Mouse (Mus musculus): ENCODE results near the gene Sema7a. TPM values are rescaled to one million over a fixed set of nuclear protein-coding genes. Genes with fewer than 3 reads are reported as not detected.

The Sema7a gene
- polyA plus RNA-seq, 1 experiment from 2014 or later = 2.1 TPM

DNA sequence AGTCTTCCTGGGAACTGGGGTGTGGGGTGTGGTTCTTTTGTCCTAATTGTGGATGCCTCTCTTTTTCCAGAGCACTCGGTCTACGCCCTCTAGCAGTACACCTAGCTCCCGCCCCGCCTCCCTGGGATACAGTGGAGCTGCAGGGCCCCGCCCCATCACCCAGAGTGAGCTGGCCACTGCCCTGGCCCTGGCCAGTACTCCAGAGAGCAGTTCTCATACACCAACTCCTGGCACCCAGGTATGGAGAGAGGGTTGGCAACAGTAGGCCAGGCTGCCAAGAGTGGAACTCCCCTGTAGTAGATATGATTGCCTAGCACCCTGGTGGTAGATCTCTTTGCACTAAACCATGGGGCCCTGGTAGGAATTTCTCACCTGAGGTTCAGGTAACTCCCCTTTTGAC is 17.5 kb upstream of the Sema7a start:
- 98% methylated on average over 5 of the region's 5 CpGs for WGBS
- H3K36me3 ChIP-seq (replicated peaks) = peaks cover 65% of the 10 kb centered on the region
- no peaks in the 10 kb centered on the region for H3K4me1 ChIP-seq
- no peak overlapping the region for H3K4me2 ChIP-seq
- H3K27me3 ChIP-seq (replicated peaks) = no peaks in the 10 kb centered on the region
- no peak overlapping the region for H3K4me3 ChIP-seq
- no peak overlapping the region for H3K27ac ChIP-seq
- no peaks in the 10 kb centered on the region for H3K9me3 ChIP-seq
- no peak overlapping the region for H3K9ac ChIP-seq
- no peak for ATAC-seq (replicated peaks)

DNA sequence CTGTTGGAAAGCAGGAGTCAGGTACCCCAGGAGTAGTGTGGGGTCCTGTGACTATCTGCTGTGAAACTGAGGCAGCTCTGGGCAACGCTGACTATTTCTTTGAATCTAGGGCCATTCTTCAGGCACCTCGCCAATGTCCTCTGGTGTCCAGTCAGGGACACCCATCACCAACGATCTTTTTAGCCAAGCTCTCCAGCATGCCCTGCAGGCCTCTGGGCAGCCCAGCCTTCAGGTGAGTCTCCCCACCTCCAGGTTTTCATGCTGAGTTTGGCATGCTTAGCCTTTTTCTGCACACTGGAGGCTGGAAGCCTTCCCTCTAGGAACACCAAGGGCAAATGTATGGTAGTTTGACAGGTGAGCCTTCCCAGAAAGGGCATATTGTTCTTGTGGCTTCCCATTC is 16.9 kb upstream of the Sema7a start:
- 93% methylated on average over 3 of the region's 3 CpGs for WGBS
- Histone ChIP-seq H3K4me1 (no peaks in the 10 kb centered on the region), H3K36me3 (replicated peaks) (peaks cover 70% of the 10 kb centered on the region), H3K4me2 (no peak overlapping the region), H3K9me3 (no peaks in the 10 kb centered on the region), H3K27ac (no peak overlapping the region), H3K4me3 (no peak overlapping the region), H3K27me3 (replicated peaks) (no peaks in the 10 kb centered on the region), H3K9ac (no peak overlapping the region)
- ATAC-seq (replicated peaks) = no peak

- Histone ChIP-seq H3K27me3 (replicated peaks) (no peaks in the 10 kb centered on the region), H3K36me3 (replicated peaks) (peaks cover 34% of the 10 kb centered on the region), H3K4me1 (no peaks in the 10 kb centered on the region), H3K4me3 (no peak overlapping the region), H3K27ac (no peak overlapping the region), H3K9me3 (no peaks in the 10 kb centered on the region), H3K9ac (no peak overlapping the region), H3K4me2 (no peak overlapping the region)
- WGBS = 89% methylated on average over 5 of the region's 5 CpGs
- ATAC-seq (replicated peaks) = no peak
Measured at GRCm38 (mm10) chr9:57931166-57931767, 8.6 kb upstream of the Sema7a start.

DNA sequence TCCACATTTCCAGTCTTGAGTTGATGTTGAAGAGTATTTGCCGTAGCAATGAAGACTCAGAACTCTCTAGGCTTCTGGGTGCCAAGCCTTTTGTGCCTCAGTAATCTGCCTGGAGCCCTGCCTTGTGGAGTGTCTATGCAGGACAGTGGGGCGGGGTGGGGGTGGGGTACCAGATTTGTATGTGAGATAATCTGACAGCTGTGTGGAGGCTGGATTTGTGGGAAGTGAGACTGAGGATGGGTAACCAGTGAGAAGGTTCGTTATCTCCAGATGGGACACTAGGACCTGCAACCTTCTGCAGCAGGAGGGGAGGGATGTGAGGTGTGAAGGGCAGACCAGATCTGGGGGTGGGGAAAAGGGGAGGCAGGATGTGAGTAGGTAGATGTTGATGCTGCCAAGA is 7.7 kb upstream of the Sema7a start:
- Histone ChIP-seq H3K4me3 (no peak overlapping the region), H3K4me2 (no peak overlapping the region), H3K36me3 (replicated peaks) (peaks cover 28% of the 10 kb centered on the region), H3K4me1 (no peaks in the 10 kb centered on the region), H3K9me3 (no peaks in the 10 kb centered on the region), H3K27me3 (replicated peaks) (no peaks in the 10 kb centered on the region), H3K9ac (no peak overlapping the region), H3K27ac (no peak overlapping the region)
- ATAC-seq (replicated peaks) = no peak
- WGBS = 75% methylated on average over 3 of the region's 3 CpGs

DNA sequence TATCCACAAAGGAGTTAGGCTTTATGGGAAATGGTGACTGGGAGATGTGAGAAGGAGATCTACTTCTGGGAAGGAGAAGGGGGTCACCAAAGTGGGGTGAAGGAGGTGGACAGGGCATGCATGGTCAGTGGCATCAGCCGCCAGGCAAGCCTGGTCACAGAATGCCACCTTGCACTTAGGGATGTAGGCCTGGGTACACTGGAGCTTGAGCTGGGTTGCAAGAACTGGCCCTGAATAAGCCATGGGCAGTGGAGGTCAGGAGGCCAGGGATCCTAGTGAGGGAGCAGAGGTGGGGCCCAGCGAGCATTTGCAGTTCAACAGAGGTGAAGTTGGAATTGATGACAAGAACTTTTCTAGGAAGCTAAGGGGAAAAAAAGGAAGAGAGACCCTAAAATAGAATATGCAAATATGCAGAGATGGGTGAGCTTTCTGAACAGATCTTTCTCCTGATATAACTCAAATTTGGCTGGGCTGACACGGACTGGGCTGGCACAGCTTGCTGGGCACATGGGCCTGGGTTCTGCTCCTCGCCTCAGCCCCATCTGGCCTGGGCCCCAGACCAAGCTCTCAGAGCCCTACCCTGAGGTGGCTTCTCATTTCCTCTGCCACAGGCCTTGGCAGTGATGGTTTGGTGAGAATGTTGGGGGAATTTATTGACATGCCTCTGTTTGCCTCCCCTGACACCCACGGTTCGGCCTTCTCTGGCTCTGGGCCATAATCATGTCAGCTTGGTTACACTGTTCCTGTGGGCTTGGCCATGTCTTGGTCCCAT is 6.9 kb upstream of the Sema7a start:
- Histone ChIP-seq H3K27ac (no peak overlapping the region), H3K4me3 (no peak overlapping the region), H3K36me3 (replicated peaks) (peaks cover 21% of the 10 kb centered on the region; the same call in 1 of the 2 replicates), H3K4me1 (no peaks in the 10 kb centered on the region), H3K9ac (no peak overlapping the region), H3K4me2 (no peak overlapping the region), H3K9me3 (no peaks in the 10 kb centered on the region), H3K27me3 (replicated peaks) (0 out of 2 replicates have a peak, but pooled peaks cover 1% of the 10 kb centered on the region)
- no peak for ATAC-seq (replicated peaks)
- 84% methylated on average over 6 of the region's 6 CpGs for WGBS

- Histone ChIP-seq H3K9me3 (no peaks in the 10 kb centered on the region), H3K4me1 (peaks cover 12% of the 10 kb centered on the region), H3K4me2 (no peak overlapping the region), H3K36me3 (replicated peaks) (no peaks in the 10 kb centered on the region), H3K27me3 (replicated peaks) (0 out of 2 replicates have a peak, but pooled peaks cover 7% of the 10 kb centered on the region), H3K9ac (no peak overlapping the region), H3K4me3 (no peak overlapping the region), H3K27ac (no peak overlapping the region)
- no peak for ATAC-seq (replicated peaks)
- WGBS = 28% methylated on average over 6 of the region's 6 CpGs
Measured at GRCm38 (mm10) chr9:57935683-57936437, 4.1 kb upstream of the Sema7a start.

- Histone ChIP-seq H3K9me3 (no peaks in the 10 kb centered on the region), H3K9ac (no peak overlapping the region), H3K4me2 (no peak overlapping the region), H3K4me3 (no peak overlapping the region), H3K27me3 (replicated peaks) (peaks cover 10% of the 10 kb centered on the region; the same call in 1 of the 2 replicates), H3K27ac (no peak overlapping the region), H3K36me3 (replicated peaks) (no peaks in the 10 kb centered on the region), H3K4me1 (peaks cover 25% of the 10 kb centered on the region)
- ATAC-seq (replicated peaks) = no peak
- 87% methylated on average over 4 of the region's 4 CpGs for WGBS
Measured at GRCm38 (mm10) chr9:57937171-57937570, 2.7 kb upstream of the Sema7a start.

- peaks cover 30% of the 10 kb centered on the region for H3K4me1 ChIP-seq
Measured at GRCm38 (mm10) chr9:57937651-57938050, 2.3 kb upstream of the Sema7a start.

DNA sequence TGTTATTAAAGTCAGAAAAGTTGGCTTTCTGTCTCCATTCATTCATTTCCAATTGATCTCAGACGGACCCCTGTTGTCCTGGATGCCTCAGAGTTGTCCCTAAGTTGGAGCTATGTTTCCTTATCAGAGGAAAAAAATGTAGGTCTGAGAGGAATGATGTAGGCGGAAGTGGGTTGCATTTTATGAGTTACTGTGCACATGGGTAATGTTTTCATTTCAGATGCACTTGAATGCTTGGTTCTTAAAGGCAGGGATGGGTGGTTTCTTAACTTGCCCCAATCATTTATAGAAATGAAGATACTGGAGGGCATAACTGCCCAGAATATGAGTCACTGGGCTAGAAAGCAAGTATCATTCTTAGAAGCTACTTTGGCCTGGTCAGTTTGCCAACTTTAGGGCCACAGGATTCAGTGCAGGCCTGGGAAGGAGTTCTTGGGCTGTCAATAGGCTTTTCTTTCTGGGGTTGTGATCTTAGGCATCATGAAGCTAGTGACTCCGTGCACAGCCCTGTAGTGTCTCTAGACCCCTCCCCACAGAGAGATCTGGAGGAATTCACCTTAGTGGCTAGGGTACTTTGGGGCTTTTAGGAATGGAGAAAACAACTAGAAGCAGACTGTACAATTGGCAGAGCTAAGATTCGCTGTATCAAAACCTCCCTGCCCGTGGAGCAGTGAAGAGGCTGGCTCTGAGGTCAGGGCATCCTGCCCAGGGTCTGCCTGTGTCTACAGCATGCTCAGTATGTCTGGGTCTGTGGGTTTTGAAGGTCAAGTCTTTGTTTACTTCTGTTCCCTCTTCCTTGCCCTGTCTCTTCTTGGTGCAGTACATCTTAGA is 1.5 kb upstream of the Sema7a start:
- Histone ChIP-seq H3K27me3 (replicated peaks) (peaks cover 13% of the 10 kb centered on the region; the same call in 1 of the 2 replicates), H3K9ac (no peak overlapping the region), H3K4me3 (no peak overlapping the region), H3K4me2 (no peak overlapping the region), H3K4me1 (peaks cover 36% of the 10 kb centered on the region), H3K36me3 (replicated peaks) (no peaks in the 10 kb centered on the region), H3K9me3 (no peaks in the 10 kb centered on the region), H3K27ac (no peak overlapping the region)
- ATAC-seq (replicated peaks) = no peak
- WGBS = 82% methylated on average over 5 of the region's 5 CpGs

More at GRCm38 (mm10) chr9:57937651-57938050, 2.3 kb upstream of the Sema7a start:
- Histone ChIP-seq H3K4me2 (no peak overlapping the region), H3K9ac (no peak overlapping the region), H3K36me3 (replicated peaks) (no peaks in the 10 kb centered on the region), H3K4me3 (no peak overlapping the region), H3K9me3 (no peaks in the 10 kb centered on the region), H3K27me3 (replicated peaks) (peaks cover 13% of the 10 kb centered on the region; the same call in 1 of the 2 replicates), H3K27ac (no peak overlapping the region)
- WGBS = 65% methylated on average over 6 of the region's 6 CpGs
- ATAC-seq (replicated peaks) = no peak

DNA sequence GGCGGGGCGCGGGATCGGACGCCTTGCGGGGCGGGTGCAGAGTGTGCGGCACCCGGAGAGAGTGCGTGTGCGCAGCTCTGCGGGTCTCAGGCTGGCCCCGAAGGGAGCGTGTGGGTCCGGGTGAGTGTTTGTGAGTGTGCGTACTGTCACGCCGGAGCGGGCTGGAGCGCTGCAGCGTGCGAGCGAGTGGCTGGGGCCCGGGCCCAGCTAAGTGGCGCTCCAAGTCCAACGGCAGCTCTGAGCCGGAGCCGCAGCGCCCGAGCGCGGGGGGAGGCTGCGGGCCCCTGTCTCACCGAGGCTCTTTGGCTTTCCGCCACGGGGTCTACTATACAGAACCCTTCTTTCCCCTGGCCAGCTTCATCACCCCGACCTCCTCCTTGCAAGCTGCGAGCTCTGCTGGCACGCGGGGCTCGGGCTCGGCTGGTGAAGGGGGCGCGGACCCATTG is 460 bp downstream of the Sema7a start:
- ATAC-seq (replicated peaks) = peak; percentile 75
- H3K4me1 ChIP-seq = peaks cover 38% of the 10 kb centered on the region

GRCm38 (mm10) chr9:57940861-57941638 is 1.1 kb downstream of the Sema7a start:
- no peaks in the 10 kb centered on the region for H3K9me3 ChIP-seq
- H3K4me2 ChIP-seq = peak overlapping the region; percentile 89
- peak overlapping the region; percentile 96 for H3K9ac ChIP-seq
- H3K4me3 ChIP-seq = peak overlapping the region; percentile 95
- peak; percentile 19; the same call in 1 of the 2 replicates for ATAC-seq (replicated peaks)
- WGBS = 6% methylated on average over 28 of the region's 28 CpGs
- peaks cover 13% of the 10 kb centered on the region; the same call in 1 of the 2 replicates for H3K27me3 ChIP-seq (replicated peaks)
- peaks cover 44% of the 10 kb centered on the region for H3K4me1 ChIP-seq
- H3K36me3 ChIP-seq (replicated peaks) = no peaks in the 10 kb centered on the region
- H3K27ac ChIP-seq = peak overlapping the region; percentile 94

More for the DNA sequence above, 460 bp downstream of the Sema7a start:
- H3K27me3 ChIP-seq (replicated peaks) = peaks cover 13% of the 10 kb centered on the region; the same call in 1 of the 2 replicates
- H3K9ac ChIP-seq = peak overlapping the region; percentile 96
- H3K27ac ChIP-seq = peak overlapping the region; percentile 94
- no peaks in the 10 kb centered on the region for H3K9me3 ChIP-seq
- WGBS = under 1% methylated on average over 44 of the region's 44 CpGs
- H3K4me2 ChIP-seq = peak overlapping the region; percentile 89
- H3K4me3 ChIP-seq = peak overlapping the region; percentile 95
- no peaks in the 10 kb centered on the region for H3K36me3 ChIP-seq (replicated peaks)

All from midbrain, embryonic 15.5 days (tissue).